Mouse (Mus musculus) brain, embryonic 18.5 days (tissue): Measurements from ENCODE around the gene Usp47.
"Not testable (repeated sequence)": the region's sequence is repeated elsewhere in the genome, so short reads cannot be mapped to it uniquely, and the experiment has no call there.

ENCODE experiments used
- DNase-seq: peaks from one replicate; pipeline ENCODE4 v3.0.0-alpha.2; 2012; ENCODE audit warnings: low read depth, low spot score

The Usp47 gene

DNA sequence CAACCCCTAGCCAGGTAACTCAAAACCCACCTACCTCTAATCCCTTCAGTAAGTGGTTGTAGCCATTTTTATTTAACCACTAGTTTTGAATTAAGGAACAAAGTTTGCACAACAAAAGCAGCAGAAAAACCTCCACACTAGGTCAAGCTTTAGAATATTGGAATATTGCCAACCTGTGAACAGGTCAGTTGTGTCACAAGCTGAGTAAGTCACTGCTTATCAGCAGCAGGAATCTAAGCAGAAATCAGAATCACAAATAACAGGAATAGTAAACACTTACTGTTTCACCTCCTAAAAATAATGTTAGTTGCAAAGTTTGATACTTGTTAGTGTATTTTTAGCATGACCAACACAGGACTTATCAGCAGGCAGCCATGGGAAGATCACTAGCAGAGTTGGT is 17.0 kb downstream of the Usp47 start:
- DNase-seq, result no peak

- DNase-seq, result no peak
Observed at GRCm38 (mm10) chr7:112042758-112043157, 19.5 kb downstream of the Usp47 start.

DNA sequence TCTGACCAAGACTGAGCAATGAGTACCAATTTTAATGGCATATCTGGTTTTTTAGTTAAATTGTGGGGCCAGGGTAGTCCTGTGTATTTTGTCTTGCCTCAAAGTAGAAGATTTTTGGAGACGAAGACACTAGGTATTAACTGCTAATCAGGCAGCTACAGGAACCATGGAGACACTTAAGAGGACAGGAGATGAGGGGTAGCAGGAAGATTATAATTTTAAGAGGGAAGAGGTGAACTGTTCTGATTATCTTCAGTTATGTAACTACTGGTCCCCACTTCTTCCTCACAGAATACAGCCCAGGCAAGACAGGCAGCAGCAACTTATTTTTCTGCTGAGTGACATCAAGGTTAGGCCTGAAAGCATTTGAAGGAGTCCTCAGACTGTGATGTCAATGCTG is 21.9 kb downstream of the Usp47 start:
- DNase-seq, result no peak

- DNase-seq, result no peak
Observed at GRCm38 (mm10) chr7:112045794-112046388, 22.6 kb downstream of the Usp47 start.

GRCm38 (mm10) chr7:112048643-112049042 is 25.3 kb downstream of the Usp47 start:
- DNase-seq, result no peak

DNA sequence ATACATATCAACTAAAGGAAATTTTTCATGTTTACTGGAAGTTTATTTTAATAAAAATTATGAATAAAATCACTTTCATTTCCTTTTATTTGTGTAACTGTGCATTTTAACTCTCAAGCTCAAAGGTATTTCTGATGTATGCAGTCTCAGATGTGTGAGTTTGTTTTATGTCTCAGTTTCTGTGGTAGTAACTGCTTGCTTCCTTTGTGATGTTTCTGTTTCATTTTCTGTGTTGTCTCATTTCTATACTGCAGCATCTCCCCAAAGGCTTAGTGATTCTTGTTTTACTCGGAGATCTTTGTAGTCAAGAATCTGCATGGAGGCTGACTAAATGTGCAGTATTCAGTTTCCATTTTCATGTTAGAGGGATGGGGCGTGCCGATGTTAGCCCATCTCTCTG is 30.4 kb downstream of the Usp47 start:
- DNase-seq, result no peak

GRCm38 (mm10) chr7:112055901-112056625 is 32.8 kb downstream of the Usp47 start:
- DNase-seq, result no peak

- no peak for DNase-seq
Observed at GRCm38 (mm10) chr7:112074868-112075267, 51.6 kb downstream of the Usp47 start.

DNA sequence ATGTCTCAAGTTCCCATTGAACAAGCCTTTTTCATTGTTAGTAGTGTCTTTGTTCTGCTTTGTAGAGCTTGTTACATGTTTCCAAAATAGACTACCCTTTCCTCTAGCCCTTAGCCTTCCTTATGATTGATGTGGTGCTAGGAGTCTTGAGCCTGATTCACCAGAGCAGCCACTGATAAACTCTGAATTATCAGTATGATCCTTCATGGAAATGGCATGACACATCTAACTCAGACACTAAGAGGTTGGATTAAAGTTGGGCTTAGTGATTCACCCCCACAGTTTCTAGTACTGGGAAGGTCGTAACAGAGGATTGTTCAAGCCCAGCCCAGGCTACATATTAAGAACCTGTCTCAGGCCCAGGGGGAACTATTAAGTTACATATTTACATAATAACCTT is 59.3 kb downstream of the Usp47 start:
- no peak for DNase-seq

DNA sequence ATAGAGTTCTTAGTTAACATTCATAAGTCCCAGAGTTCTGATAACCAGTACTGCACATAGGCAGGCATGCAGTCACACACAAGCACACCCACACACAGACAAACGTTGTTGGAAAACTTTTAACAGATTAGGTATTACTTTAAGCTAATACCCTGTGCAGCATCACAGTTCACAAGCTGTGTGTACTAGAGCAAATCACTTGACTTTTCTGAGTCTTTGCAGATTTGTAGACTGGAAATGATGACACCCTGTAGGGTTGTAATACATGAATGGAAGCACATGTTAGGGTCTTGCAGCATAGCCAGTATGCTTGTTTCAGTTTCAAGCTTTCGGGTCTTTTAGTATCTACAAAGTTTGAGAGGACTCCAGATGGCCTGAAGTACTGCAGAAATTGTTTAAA is 60.9 kb downstream of the Usp47 start:
- no peak for DNase-seq

DNA sequence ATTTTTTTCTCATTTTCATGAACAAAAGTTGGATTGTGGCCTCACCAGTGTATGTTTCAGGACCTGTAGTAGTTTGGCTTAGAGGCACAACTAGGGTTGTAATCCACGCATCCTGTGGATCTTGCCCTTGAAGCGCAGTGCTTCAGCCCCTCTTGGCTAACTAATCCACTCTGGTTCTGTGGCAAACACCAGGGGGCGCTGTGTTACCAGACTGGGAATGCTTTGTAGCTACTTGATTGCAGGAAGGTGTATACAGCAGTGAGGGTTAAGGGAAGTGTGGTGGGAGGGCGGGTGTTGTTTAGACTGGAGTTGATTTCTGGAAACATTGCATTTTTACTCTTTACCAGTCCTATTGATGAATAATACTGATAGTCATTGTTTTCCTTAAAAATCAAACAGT is 61.8 kb downstream of the Usp47 start:
- peak; percentile 28 for DNase-seq

GRCm38 (mm10) chr7:112086186-112086585 is 62.9 kb downstream of the Usp47 start:
- DNase-seq, result no peak

GRCm38 (mm10) chr7:112094923-112095322 is 71.6 kb downstream of the Usp47 start:
- DNase-seq, result not testable (repeated sequence)

DNA sequence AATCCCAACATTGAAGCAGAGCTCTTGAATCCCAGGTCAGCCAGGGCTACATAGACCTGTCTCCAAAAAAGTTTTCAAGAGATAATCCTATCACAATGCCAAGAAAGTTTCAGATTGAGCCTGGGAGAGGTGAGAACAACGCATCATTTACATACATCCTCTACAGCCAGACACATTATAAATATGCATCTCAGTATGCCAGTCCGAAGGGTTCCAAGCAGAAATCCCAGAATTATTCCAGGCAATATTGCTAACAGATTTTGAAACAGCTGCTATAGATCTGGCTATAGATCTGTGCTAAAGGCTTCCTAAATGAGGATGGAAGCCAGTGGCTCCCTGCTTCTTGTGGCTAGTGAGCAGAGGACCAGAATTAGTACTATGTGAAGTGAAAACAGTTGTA is 77.6 kb downstream of the Usp47 start:
- DNase-seq, result peak; percentile 65

DNA sequence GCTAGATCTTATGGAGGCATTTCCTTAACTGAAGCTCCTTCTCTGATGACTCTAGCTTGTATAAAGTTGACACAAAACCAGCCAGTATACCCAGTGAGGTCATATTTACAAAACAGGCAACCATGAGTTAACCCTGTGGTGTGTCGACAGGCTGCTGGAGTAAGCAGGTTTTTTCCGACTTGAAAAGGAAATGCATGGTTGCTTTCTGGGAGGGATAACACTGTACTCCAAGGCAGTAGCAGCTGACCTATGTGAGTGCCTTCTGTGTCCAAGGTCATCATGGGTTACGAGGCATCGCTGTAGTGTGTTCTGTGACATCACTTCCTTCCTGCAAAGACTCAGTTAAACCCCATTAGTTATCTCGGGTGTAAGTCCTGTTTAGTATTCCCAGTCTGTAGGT is 79.6 kb downstream of the Usp47 start:
- no peak for DNase-seq

- DNase-seq, result no peak
Observed at GRCm38 (mm10) chr7:112103816-112104215, 80.5 kb downstream of the Usp47 start.

GRCm38 (mm10) chr7:112108757-112109156 is 85.5 kb downstream of the Usp47 start:
- no peak for DNase-seq

GRCm38 (mm10) chr7:112110638-112111372 is 87.5 kb downstream of the Usp47 start:
- DNase-seq, result no peak

- no peak for DNase-seq
Observed at GRCm38 (mm10) chr7:112117501-112117900, 94.2 kb downstream of the Usp47 start.

DNA sequence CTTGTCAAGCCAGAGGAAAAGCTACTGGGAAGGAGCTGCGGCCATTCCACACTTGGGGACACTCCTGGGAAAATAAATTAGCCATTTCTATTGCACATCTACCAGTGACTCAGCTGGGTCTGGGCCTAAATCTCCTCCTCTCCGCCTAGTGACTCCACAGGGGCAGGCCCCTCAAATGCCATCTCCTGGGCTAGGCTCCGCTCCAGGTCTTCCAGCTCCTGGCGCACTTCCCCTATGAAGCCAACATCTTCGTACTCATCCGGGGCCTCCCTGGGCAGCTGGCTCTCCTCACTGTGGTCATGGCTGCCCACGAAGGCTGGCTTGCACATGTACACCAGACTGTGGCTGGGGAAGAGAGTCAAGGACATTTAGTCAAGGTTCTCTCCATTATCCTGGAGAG is 94.8 kb downstream of the Usp47 start:
- no peak for DNase-seq

DNA sequence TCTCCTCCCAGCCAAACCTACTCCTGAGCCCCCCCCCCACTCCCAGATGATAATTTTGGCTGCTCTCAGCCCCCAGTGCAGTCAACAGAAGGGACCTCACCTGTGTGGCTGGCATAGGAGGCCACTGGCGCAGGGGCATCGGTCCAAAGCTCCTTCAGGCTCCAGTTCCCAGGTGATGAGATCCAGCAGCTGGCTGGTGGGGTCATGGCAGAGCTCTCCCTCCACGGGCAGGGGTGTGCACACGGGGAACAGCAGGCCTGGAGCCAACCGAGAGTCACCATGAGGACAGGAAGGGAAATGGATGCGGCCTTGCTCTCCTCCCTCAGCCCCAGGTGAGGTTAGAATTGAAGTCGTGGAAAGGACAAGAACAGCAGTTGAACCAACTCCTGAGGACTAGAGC is 95.9 kb downstream of the Usp47 start:
- no peak for DNase-seq

- DNase-seq, result no peak
Observed at GRCm38 (mm10) chr7:112120861-112121810, 97.8 kb downstream of the Usp47 start.
